Mouse (Mus musculus): ENCODE measurements around the gene Aff3.

The Aff3 gene

GRCm38 (mm10) chr1:38271312-38271711 is 393.4 kb downstream of the Aff3 start:
- no peak for DNase-seq (ENCODE audit: low spot score)

- DNase-seq (ENCODE audit: low spot score): no peak
These were observed 396.3 kb downstream of the Aff3 start for GRCm38 (mm10) chr1:38268246-38269042.

GRCm38 (mm10) chr1:38263251-38263650 is 401.5 kb downstream of the Aff3 start:
- no peak for DNase-seq (ENCODE audit: low spot score)

GRCm38 (mm10) chr1:38262362-38263154 is 402.2 kb downstream of the Aff3 start:
- peak; percentile 50 for DNase-seq (ENCODE audit: low spot score)

GRCm38 (mm10) chr1:38261076-38261475 is 403.7 kb downstream of the Aff3 start:
- no peak for DNase-seq (ENCODE audit: low spot score)

GRCm38 (mm10) chr1:38259541-38260338 is 405.0 kb downstream of the Aff3 start:
- no peak for DNase-seq (ENCODE audit: low spot score)

GRCm38 (mm10) chr1:38254426-38254825 is 410.3 kb downstream of the Aff3 start:
- DNase-seq (ENCODE audit: low spot score): no peak

- no peak for DNase-seq (ENCODE audit: low spot score)
These were observed 412.0 kb downstream of the Aff3 start for GRCm38 (mm10) chr1:38252766-38253079.

GRCm38 (mm10) chr1:38252031-38252765 is 412.6 kb downstream of the Aff3 start:
- no peak for DNase-seq (ENCODE audit: low spot score)

- DNase-seq (ENCODE audit: low spot score): no peak
These were observed 413.3 kb downstream of the Aff3 start for GRCm38 (mm10) chr1:38251448-38251847.

- no peak for DNase-seq (ENCODE audit: low spot score)
These were observed 414.5 kb downstream of the Aff3 start for GRCm38 (mm10) chr1:38250246-38250645.

GRCm38 (mm10) chr1:38249561-38249960 is 415.2 kb downstream of the Aff3 start:
- DNase-seq (ENCODE audit: low spot score): no peak

- DNase-seq (ENCODE audit: low spot score): no peak
These were observed 416.7 kb downstream of the Aff3 start for GRCm38 (mm10) chr1:38248027-38248426.

- peak; percentile 52 for DNase-seq (ENCODE audit: low spot score)
These were observed 422.2 kb downstream of the Aff3 start for GRCm38 (mm10) chr1:38242559-38242958.

- DNase-seq (ENCODE audit: low spot score): peak; percentile 38
These were observed 423.0 kb downstream of the Aff3 start for GRCm38 (mm10) chr1:38241801-38242200.

GRCm38 (mm10) chr1:38241221-38241666 is 423.5 kb downstream of the Aff3 start:
- DNase-seq (ENCODE audit: low spot score): no peak

- DNase-seq (ENCODE audit: low spot score): no peak
These were observed 424.1 kb downstream of the Aff3 start for GRCm38 (mm10) chr1:38240438-38241220.

- no peak for DNase-seq (ENCODE audit: low spot score)
These were observed 425.2 kb downstream of the Aff3 start for GRCm38 (mm10) chr1:38239516-38239915.

GRCm38 (mm10) chr1:38237831-38238230 is 426.9 kb downstream of the Aff3 start:
- DNase-seq (ENCODE audit: low spot score): no peak

GRCm38 (mm10) chr1:38237027-38237787 is 427.5 kb downstream of the Aff3 start:
- no peak for DNase-seq (ENCODE audit: low spot score)

Data from urinary bladder, postnatal 14 days (tissue).